Mouse (Mus musculus): ENCODE measurements around the gene Vipr1.

DNA sequence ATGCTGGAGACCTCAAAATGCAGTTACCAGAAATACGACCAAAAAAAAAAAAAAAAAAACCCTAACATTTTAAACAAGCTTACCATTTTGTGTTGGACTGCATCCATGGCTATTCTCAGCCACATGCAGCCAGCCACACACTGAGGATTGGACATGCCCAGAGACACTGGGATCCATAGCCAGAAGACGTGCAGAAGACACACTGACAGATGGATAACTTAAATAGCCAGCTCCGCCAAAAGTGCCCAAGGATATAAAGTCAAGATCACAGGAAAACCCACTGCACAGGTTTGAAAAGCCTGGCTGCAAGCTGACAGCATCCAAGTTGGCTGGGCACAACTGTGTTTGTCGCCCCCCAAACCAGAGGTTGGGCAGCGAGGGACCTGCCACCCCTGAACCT lies 21.6 kb downstream of the Vipr1 start:
- TF ChIP-seq CTCF (IDR thresholded peaks at IDR 0.05; ENCODE audit: control insufficient read depth, insufficient read depth, low read length) = no peak
- TF ChIP-seq POLR2A (IDR thresholded peaks at IDR 0.05; ENCODE audit: borderline replicate concordance, control insufficient read depth, low read depth, low read length) = no peak

Measured in bone marrow, adult 2 months (tissue).